Mouse (Mus musculus): Measurements from ENCODE around the gene Cgref1. TPM values are rescaled to one million over a fixed set of nuclear protein-coding genes. Genes with fewer than 3 reads are reported as not detected.

Gene Cgref1
- polyA plus RNA-seq, 1 experiment from 2014 or later: 18.5 TPM

GRCm38 (mm10) chr5:30888337-30889087, 56.9 kb downstream of the Cgref1 start, which contains the start of gene Agbl5:
Agbl5 (plus strand) TSS chr5:30888694.
- Histone ChIP-seq H3K27ac (replicated peaks) (peak within 1 kb of the TSS; percentile 99), H3K4me1 (peaks cover 25% of the 10 kb centered on the region), H3K4me3 (peak within 1 kb of the TSS; percentile 68), H3K9ac (replicated peaks) (peak within 1 kb of the TSS; percentile 81), H3K36me3 (peaks cover 28% of the 10 kb centered on the region), H3K9me3 (no peaks in the 10 kb centered on the region), H3K27me3 (no peaks in the 10 kb centered on the region), H3K4me2 (replicated peaks) (peak within 1 kb of the TSS; percentile 63)
- WGBS: under 1% methylated on average over 42 of the region's 42 CpGs
- peak; percentile 93 for ATAC-seq (replicated peaks)

- peaks cover 21% of the 10 kb centered on the region for H3K36me3 ChIP-seq
- H3K4me3 ChIP-seq: peak overlapping the region; percentile 68
- H3K4me1 ChIP-seq: peaks cover 25% of the 10 kb centered on the region
- under 1% methylated on average over 28 of the region's 28 CpGs for WGBS
- H3K9me3 ChIP-seq: no peaks in the 10 kb centered on the region
- peak overlapping the region; percentile 63 for H3K4me2 ChIP-seq (replicated peaks)
- peak; percentile 88 for ATAC-seq (replicated peaks)
- H3K27me3 ChIP-seq: no peaks in the 10 kb centered on the region
- peak overlapping the region; percentile 81 for H3K9ac ChIP-seq (replicated peaks)
- peak overlapping the region; percentile 99 for H3K27ac ChIP-seq (replicated peaks)
Measured at GRCm38 (mm10) chr5:30887858-30888336, 57.5 kb downstream of the Cgref1 start.

DNA sequence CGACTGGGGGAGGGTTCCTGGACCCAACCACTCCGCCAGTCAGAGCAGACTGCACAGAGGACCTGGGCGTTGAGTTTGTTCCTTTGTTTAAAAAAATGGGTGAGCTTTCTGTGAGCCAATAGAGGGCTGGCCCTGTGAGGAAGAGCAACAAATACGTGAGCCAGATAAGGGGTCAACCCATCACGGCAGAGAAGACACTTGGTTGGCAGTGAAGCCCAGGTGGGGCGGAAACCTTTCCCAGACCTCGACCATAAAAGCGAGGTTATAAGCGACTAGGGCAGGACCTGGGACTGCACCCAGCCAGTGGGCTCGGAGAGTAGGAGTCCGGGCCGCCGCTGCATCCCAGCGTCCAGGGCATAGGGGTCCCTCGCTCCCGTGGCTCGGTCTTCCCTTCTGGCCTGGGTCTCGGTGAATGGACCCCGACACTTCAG, 58.0 kb downstream of the Cgref1 start:
- peak overlapping the region; percentile 78 for H3K9ac ChIP-seq (replicated peaks)
- H3K36me3 ChIP-seq: peaks cover 16% of the 10 kb centered on the region
- no peaks in the 10 kb centered on the region for H3K27me3 ChIP-seq
- peaks cover 25% of the 10 kb centered on the region for H3K4me1 ChIP-seq
- H3K9me3 ChIP-seq: no peaks in the 10 kb centered on the region
- peak overlapping the region; percentile 63 for H3K4me2 ChIP-seq (replicated peaks)
- peak overlapping the region; percentile 99 for H3K27ac ChIP-seq (replicated peaks)
- ATAC-seq (replicated peaks): peak; percentile 50
- H3K4me3 ChIP-seq: peak overlapping the region; percentile 68
- WGBS: under 1% methylated on average over 19 of the region's 19 CpGs

GRCm38 (mm10) chr5:30886731-30887130, 58.7 kb downstream of the Cgref1 start:
- 27% methylated on average over 5 of the region's 5 CpGs for WGBS
- Histone ChIP-seq H3K27me3 (no peaks in the 10 kb centered on the region), H3K36me3 (peaks cover 10% of the 10 kb centered on the region), H3K9me3 (no peaks in the 10 kb centered on the region), H3K4me3 (peak overlapping the region; percentile 68), H3K4me2 (replicated peaks) (peak overlapping the region; percentile 63), H3K4me1 (peaks cover 25% of the 10 kb centered on the region), H3K9ac (replicated peaks) (peak overlapping the region; percentile 78), H3K27ac (replicated peaks) (peak overlapping the region; percentile 99)
- no peak for ATAC-seq (replicated peaks)

GRCm38 (mm10) chr5:30886209-30886608, 59.2 kb downstream of the Cgref1 start:
- no peak overlapping the region for H3K9ac ChIP-seq (replicated peaks)
- 36% methylated on average over 4 of the region's 4 CpGs for WGBS
- ATAC-seq (replicated peaks): no peak
- H3K4me2 ChIP-seq (replicated peaks): peak overlapping the region; percentile 63
- H3K4me3 ChIP-seq: peak overlapping the region; percentile 68
- no peaks in the 10 kb centered on the region for H3K9me3 ChIP-seq
- H3K4me1 ChIP-seq: peaks cover 25% of the 10 kb centered on the region
- no peaks in the 10 kb centered on the region for H3K27me3 ChIP-seq
- peaks cover 4% of the 10 kb centered on the region for H3K36me3 ChIP-seq
- 0 out of 2 replicates have a peak overlapping the region, but pooled peaks have one; percentile 99 for H3K27ac ChIP-seq (replicated peaks)

Other genes starting within 250 kb of the Cgref1 start
- gene Dpysl5, start 234.0 kb downstream of the Cgref1 start, polyA plus RNA-seq (2015; fragmentation: Nextera tagmentation; extraction: Ambion mirVana): 216 and 226 TPM in 2 replicates
- gene Mapre3, start 130.9 kb downstream of the Cgref1 start, polyA plus RNA-seq (2015; fragmentation: Nextera tagmentation; extraction: Ambion mirVana): 101 and 110 TPM in 2 replicates
- gene Tmem214, start 77.6 kb downstream of the Cgref1 start, polyA plus RNA-seq (2015; fragmentation: Nextera tagmentation; extraction: Ambion mirVana): 48.1 and 50.9 TPM in 2 replicates
- gene Agbl5, start 56.9 kb downstream of the Cgref1 start, polyA plus RNA-seq (2015; fragmentation: Nextera tagmentation; extraction: Ambion mirVana): 23.2 and 23.9 TPM in 2 replicates
- 243 and 273 TPM in 2 replicates for gene Ost4, start 37.8 kb downstream of the Cgref1 start, polyA plus RNA-seq (2015; fragmentation: Nextera tagmentation; extraction: Ambion mirVana)
- gene Emilin1, start 32.2 kb downstream of the Cgref1 start, polyA plus RNA-seq (2015; fragmentation: Nextera tagmentation; extraction: Ambion mirVana): 12.0 and 12.9 TPM in 2 replicates
- 5.1 and 5.5 TPM in 2 replicates for gene Khk, start 24.2 kb downstream of the Cgref1 start, polyA plus RNA-seq (2015; fragmentation: Nextera tagmentation; extraction: Ambion mirVana)
- 123 and 127 TPM in 2 replicates for gene Preb, start 14.8 kb upstream of the Cgref1 start, polyA plus RNA-seq (2015; fragmentation: Nextera tagmentation; extraction: Ambion mirVana)
- gene Tcf23, start 23.1 kb upstream of the Cgref1 start, polyA plus RNA-seq (2015; fragmentation: Nextera tagmentation; extraction: Ambion mirVana): not detected in 2 replicates
- 144 and 153 TPM in 2 replicates for gene Atraid, start 102.7 kb upstream of the Cgref1 start, polyA plus RNA-seq (2015; fragmentation: Nextera tagmentation; extraction: Ambion mirVana)
- gene Slc5a6, start 103.3 kb upstream of the Cgref1 start, polyA plus RNA-seq (2015; fragmentation: Nextera tagmentation; extraction: Ambion mirVana): 13.6 and 16.0 TPM in 2 replicates
- 17.6 and 19.8 TPM in 2 replicates for gene Cad, start 109.2 kb upstream of the Cgref1 start, polyA plus RNA-seq (2015; fragmentation: Nextera tagmentation; extraction: Ambion mirVana)
- not detected in 2 replicates for gene Dnajc5g, start 160.7 kb upstream of the Cgref1 start, polyA plus RNA-seq (2015; fragmentation: Nextera tagmentation; extraction: Ambion mirVana)
- 1.5 and 2.2 TPM in 2 replicates for gene Slc30a3, start 162.6 kb upstream of the Cgref1 start, polyA plus RNA-seq (2015; fragmentation: Nextera tagmentation; extraction: Ambion mirVana)
- gene Trim54, start 171.1 kb upstream of the Cgref1 start, polyA plus RNA-seq (2015; fragmentation: Nextera tagmentation; extraction: Ambion mirVana): not detected in 2 replicates
- gene Ucn, start 193.2 kb upstream of the Cgref1 start, polyA plus RNA-seq (2015; fragmentation: Nextera tagmentation; extraction: Ambion mirVana): not detected in 2 replicates
- 54.6 and 54.8 TPM in 2 replicates for gene Mpv17, start 208.7 kb upstream of the Cgref1 start, polyA plus RNA-seq (2015; fragmentation: Nextera tagmentation; extraction: Ambion mirVana)
- gene Gm29609, start 234.3 kb upstream of the Cgref1 start, polyA plus RNA-seq (2015; fragmentation: Nextera tagmentation; extraction: Ambion mirVana): 1.2 and 1.8 TPM in 2 replicates
- gene Gtf3c2, start 234.6 kb upstream of the Cgref1 start, polyA plus RNA-seq (2015; fragmentation: Nextera tagmentation; extraction: Ambion mirVana): 69.5 and 75.4 TPM in 2 replicates
- 138 and 143 TPM in 2 replicates for gene Snx17, start 247.6 kb upstream of the Cgref1 start, polyA plus RNA-seq (2015; fragmentation: Nextera tagmentation; extraction: Ambion mirVana)
- gene Eif2b4, start 247.8 kb upstream of the Cgref1 start, polyA plus RNA-seq (2015; fragmentation: Nextera tagmentation; extraction: Ambion mirVana): 78.8 and 87.0 TPM in 2 replicates